ENCODE assay signal across 10 mouse cellular contexts in genomic region chr2:109989196-109989595, GRCm38 (mm10). TPM values are rescaled to one million over a fixed set of nuclear protein-coding genes. Genes with fewer than 3 reads are reported as not detected.
DNase-seq lines count a peak whose midpoint lies in the region; ATAC-seq lines count a peak whose summit lies in the region.
"Had no signal": no experiment of that assay in that cellular context is flagged by ENCODE, and none has a peak within 500 bp of the region (broad histone marks: within the 10 kb centered on the region; RNA-seq: fewer than 3 reads in every experiment).

No protein-coding gene starts in this region.

- no peaks in the 10 kb centered on the region for H3K9me3 ChIP-seq in forebrain, embryonic 14.5 days (replicated peaks; ENCODE audit: control insufficient read depth, low read length)
- no peaks in the 10 kb centered on the region for H3K9me3 ChIP-seq in forebrain, embryonic 15.5 days
- H3K9me3 ChIP-seq in midbrain, embryonic 10.5 days (replicated peaks): no peaks in the 10 kb centered on the region
- no peaks in the 10 kb centered on the region for H3K9me3 ChIP-seq in midbrain, embryonic 15.5 days
- no peaks in the 10 kb centered on the region for H3K9me3 ChIP-seq in limb, embryonic 11.5 days (ENCODE audit: control insufficient read depth, low read length)
- no peaks in the 10 kb centered on the region for H3K9me3 ChIP-seq in stomach, embryonic 15.5 days

- no peak overlapping the region for H3K27ac ChIP-seq in forebrain, embryonic 14.5 days (ENCODE audit: low read depth, low read length)
- H3K27ac ChIP-seq in forebrain, embryonic 15.5 days (replicated peaks): no peak overlapping the region
- H3K27ac ChIP-seq in midbrain, embryonic 10.5 days (replicated peaks): peak overlapping the region; percentile 70
- no peak overlapping the region for H3K27ac ChIP-seq in midbrain, embryonic 15.5 days
- no peak overlapping the region; the same call in 1 of the 2 replicates for H3K27ac ChIP-seq in limb, embryonic 11.5 days (replicated peaks; ENCODE audit: low read depth, low read length)
- peak overlapping the region; percentile 73 for H3K27ac ChIP-seq in stomach, embryonic 15.5 days

- ATAC-seq in forebrain, embryonic 14.5 days: no peak
- no peak for ATAC-seq in forebrain, embryonic 15.5 days (replicated peaks)
- no peak; the same call in 1 of the 2 replicates for ATAC-seq in midbrain, embryonic 15.5 days (replicated peaks)
- ATAC-seq in limb, embryonic 11.5 days (ENCODE audit: insufficient number of reproducible peaks, low FRiP score, low TSS enrichment, low read depth): no peak; the same call in 1 of the 2 replicates
- ATAC-seq in stomach, embryonic 15.5 days (ENCODE audit: insufficient read depth, low FRiP score, low read depth): no peak

- no peaks in the 10 kb centered on the region for H3K36me3 ChIP-seq in forebrain, embryonic 14.5 days (ENCODE audit: control insufficient read depth, insufficient read depth, low read length)
- no peaks in the 10 kb centered on the region for H3K36me3 ChIP-seq in forebrain, embryonic 15.5 days
- peaks cover 3% of the 10 kb centered on the region; the same call in 1 of the 2 replicates for H3K36me3 ChIP-seq in midbrain, embryonic 10.5 days
- no peaks in the 10 kb centered on the region for H3K36me3 ChIP-seq in midbrain, embryonic 15.5 days (replicated peaks)
- no peaks in the 10 kb centered on the region for H3K36me3 ChIP-seq in limb, embryonic 11.5 days (ENCODE audit: control insufficient read depth, insufficient read depth, low read length)
- no peaks in the 10 kb centered on the region for H3K36me3 ChIP-seq in stomach, embryonic 15.5 days

- WGBS in forebrain, embryonic 14.5 days: under 1% methylated on average over 3 of the region's 3 CpGs
- 2% methylated on average over 3 of the region's 3 CpGs for WGBS in forebrain, embryonic 15.5 days
- WGBS in midbrain, embryonic 10.5 days: 0% methylated on average over 3 of the region's 3 CpGs
- WGBS in midbrain, embryonic 15.5 days: 0% methylated on average over 3 of the region's 3 CpGs
- under 1% methylated on average over 3 of the region's 3 CpGs for WGBS in limb, embryonic 11.5 days
- WGBS in stomach, embryonic 15.5 days: 5% methylated on average over 3 of the region's 3 CpGs

- H3K9ac ChIP-seq in forebrain, embryonic 14.5 days (ENCODE audit: low read length): no peak overlapping the region
- no peak overlapping the region for H3K9ac ChIP-seq in forebrain, embryonic 15.5 days (replicated peaks)
- no peak overlapping the region for H3K9ac ChIP-seq in midbrain, embryonic 15.5 days
- H3K9ac ChIP-seq in limb, embryonic 11.5 days (ENCODE audit: low read length): no peak overlapping the region
- no peak overlapping the region for H3K9ac ChIP-seq in stomach, embryonic 15.5 days

- H3K4me1 ChIP-seq in forebrain, embryonic 14.5 days (ENCODE audit: control insufficient read depth, insufficient read depth, low read length): no peaks in the 10 kb centered on the region
- no peaks in the 10 kb centered on the region; the same call in 1 of the 2 replicates for H3K4me1 ChIP-seq in forebrain, embryonic 15.5 days
- H3K4me1 ChIP-seq in midbrain, embryonic 10.5 days: peaks cover 84% of the 10 kb centered on the region
- 0 out of 2 replicates have a peak, but pooled peaks cover 5% of the 10 kb centered on the region for H3K4me1 ChIP-seq in midbrain, embryonic 15.5 days
- H3K4me1 ChIP-seq in limb, embryonic 11.5 days (ENCODE audit: control insufficient read depth, insufficient read depth, low read length): peaks cover 34% of the 10 kb centered on the region
- peaks cover 33% of the 10 kb centered on the region for H3K4me1 ChIP-seq in stomach, embryonic 15.5 days

- no peak overlapping the region for H3K4me3 ChIP-seq in forebrain, embryonic 14.5 days (ENCODE audit: low read depth, low read length)
- H3K4me3 ChIP-seq in forebrain, embryonic 15.5 days: no peak overlapping the region
- 0 out of 2 replicates have a peak overlapping the region, but pooled peaks have one; percentile 9 for H3K4me3 ChIP-seq in midbrain, embryonic 10.5 days
- H3K4me3 ChIP-seq in midbrain, embryonic 15.5 days: no peak overlapping the region
- H3K4me3 ChIP-seq in limb, embryonic 11.5 days (ENCODE audit: low read depth, low read length): no peak overlapping the region
- no peak overlapping the region for H3K4me3 ChIP-seq in stomach, embryonic 15.5 days (replicated peaks)
- H3K4me3 ChIP-seq: myocyte had no signal

- DNase-seq in forebrain, embryonic 14.5 days (ENCODE audit: low spot score): peak; percentile 21
- DNase-seq in midbrain, embryonic 10.5 days (ENCODE audit: low spot score): peak; percentile 45
- DNase-seq in limb, embryonic 11.5 days (ENCODE audit: low spot score): peak; percentile 50
- DNase-seq in gastrocnemius, postnatal 10 days: no peak
- DNase-seq in cerebellum, adult 18-20 months: no peak
- DNase-seq: lung, adult 18-20 months had no signal

- peaks cover 27% of the 10 kb centered on the region for H3K27me3 ChIP-seq in forebrain, embryonic 14.5 days (replicated peaks; ENCODE audit: control insufficient read depth, insufficient read depth, low read length)
- peaks cover 51% of the 10 kb centered on the region; the same call in 1 of the 2 replicates for H3K27me3 ChIP-seq in forebrain, embryonic 15.5 days
- peaks cover 11% of the 10 kb centered on the region; the same call in 1 of the 2 replicates for H3K27me3 ChIP-seq in midbrain, embryonic 10.5 days (ENCODE audit: low read depth, poor library complexity, severe bottlenecking)
- no peaks in the 10 kb centered on the region for H3K27me3 ChIP-seq in midbrain, embryonic 15.5 days (replicated peaks)
- no peaks in the 10 kb centered on the region for H3K27me3 ChIP-seq in limb, embryonic 11.5 days (ENCODE audit: control insufficient read depth, insufficient read depth, low read length)
- H3K27me3 ChIP-seq in stomach, embryonic 15.5 days (replicated peaks): no peaks in the 10 kb centered on the region

- H3K4me2 ChIP-seq in forebrain, embryonic 14.5 days (ENCODE audit: low read length): no peak overlapping the region
- no peak overlapping the region for H3K4me2 ChIP-seq in forebrain, embryonic 15.5 days (replicated peaks)
- H3K4me2 ChIP-seq in midbrain, embryonic 15.5 days: no peak overlapping the region
- H3K4me2 ChIP-seq in limb, embryonic 11.5 days (ENCODE audit: low read depth, severe bottlenecking): no peak overlapping the region
- no peak overlapping the region for H3K4me2 ChIP-seq in stomach, embryonic 15.5 days

RNA-seq across cellular contexts. Expression of gene Ccdc34, which starts 28.4 kb away (rescaled TPM):
- 35.8 and 39.2 TPM in 2 replicates for polyA plus RNA-seq in forebrain, embryonic 14.5 days (2014; fragmentation: Nextera tagmentation; extraction: Ambion mirVana)
- 34.3 and 36.8 TPM in 2 replicates for polyA plus RNA-seq in forebrain, embryonic 15.5 days (2015; fragmentation: Nextera tagmentation; extraction: Ambion mirVana)
- polyA plus RNA-seq in midbrain, embryonic 10.5 days (2016; fragmentation: Nextera tagmentation; extraction: Ambion mirVana): 60.2 and 60.7 TPM in 2 replicates
- polyA plus RNA-seq in midbrain, embryonic 15.5 days (2015; fragmentation: Nextera tagmentation; extraction: Ambion mirVana): 29.8 and 30.2 TPM in 2 replicates
- 68.2 and 68.8 TPM in 2 replicates for polyA plus RNA-seq in limb, embryonic 11.5 days (2014; fragmentation: Nextera tagmentation; extraction: Ambion mirVana)
- polyA plus RNA-seq in stomach, embryonic 15.5 days (2015; fragmentation: Nextera tagmentation; extraction: Ambion mirVana): 47.4 and 47.6 TPM in 2 replicates
- 10 to 100 TPM; 10.5 to 13.2 TPM for total RNA-seq in gastrocnemius, postnatal 10 days (2021)

Comparison
In these comparisons a context has a peak if more than half of its experiments do, and no peak if none do; other contexts are left out.
1. H3K27ac ChIP-seq: peak in midbrain, embryonic 10.5 days (single experiment) and stomach, embryonic 15.5 days (single experiment); none in forebrain, embryonic 14.5 days (single experiment), forebrain, embryonic 15.5 days (single experiment), midbrain, embryonic 15.5 days (single experiment) and limb, embryonic 11.5 days (single experiment).
2. DNase-seq: peak in forebrain, embryonic 14.5 days (single experiment), midbrain, embryonic 10.5 days (single experiment) and limb, embryonic 11.5 days (single experiment); none in gastrocnemius, postnatal 10 days (single experiment) and cerebellum, adult 18-20 months (0 of 2).